Mouse (Mus musculus) intestine, embryonic 15.5 days (tissue): ENCODE measurements around the gene Pde6h. TPM values are rescaled to one million over a fixed set of nuclear protein-coding genes. Genes with fewer than 3 reads are reported as not detected.
A peak's percentile ranks its signal among the peaks of the same experiment; 100 is the strongest.

ENCODE experiments used
- ATAC-seq: fragments of 200-750 bp; cut with Nextera tagmentation; 2 replicates; pipeline ENCODE4 v1.8.0; 2017; ENCODE audit warnings: moderate TSS enrichment, moderate library complexity
- H3K27ac ChIP-seq: fragments of 300-500 bp; sonication (generic); 2 replicates; pipeline ENCODE4 v1.5.1; 2015; ENCODE audit warnings: mild to moderate bottlenecking, inconsistent platforms
- H3K27me3 ChIP-seq: fragments of 300-500 bp; sonication (generic); replicated peaks from 2 replicates; pipeline ENCODE4 v1.6.1; 2015; ENCODE audit warnings: inconsistent platforms
- H3K36me3 ChIP-seq: fragments of 300-500 bp; sonication (generic); 2 replicates; pipeline ENCODE4 v1.6.1; 2015; ENCODE audit warnings: inconsistent platforms
- H3K4me1 ChIP-seq: fragments of 300-500 bp; sonication (generic); replicated peaks from 2 replicates; pipeline ENCODE4 v1.6.1; 2015; ENCODE audit warnings: inconsistent platforms
- H3K4me2 ChIP-seq: fragments of 300-500 bp; sonication (generic); replicated peaks from 2 replicates; pipeline ENCODE4 v1.6.1; 2015; ENCODE audit warnings: mild to moderate bottlenecking, inconsistent platforms
- H3K4me3 ChIP-seq: fragments of 300-500 bp; sonication (generic); replicated peaks from 2 replicates; pipeline ENCODE4 v1.5.1; 2015; ENCODE audit warnings: inconsistent platforms
- H3K9ac ChIP-seq: fragments of 300-500 bp; sonication (generic); 2 replicates; pipeline ENCODE4 v1.6.1; 2015; ENCODE audit warnings: inconsistent platforms
- H3K9me3 ChIP-seq: fragments of 300-500 bp; sonication (generic); 2 replicates; pipeline ENCODE4 v1.6.1; 2016; ENCODE audit warnings: inconsistent platforms
- WGBS: fragments of 180-500 bp; shearing (Covaris S2); methylation state at CpG from one replicate; pipeline ENCODE4 v1.1.7; 2015; 5-methylcytosine and 5-hydroxymethylcytosine counted together
- polyA plus RNA-seq: library from polyadenylated mRNA; unstranded; fragments of >200 nt; fragmentation: Nextera tagmentation; extraction: Ambion mirVana; gene quantifications from 2 replicates; pipeline ENCODE4 v1.2.1, GENCODE M21; 2015

Pde6h gene
- polyA plus RNA-seq, 1 experiment from 2014 or later = not detected

DNA sequence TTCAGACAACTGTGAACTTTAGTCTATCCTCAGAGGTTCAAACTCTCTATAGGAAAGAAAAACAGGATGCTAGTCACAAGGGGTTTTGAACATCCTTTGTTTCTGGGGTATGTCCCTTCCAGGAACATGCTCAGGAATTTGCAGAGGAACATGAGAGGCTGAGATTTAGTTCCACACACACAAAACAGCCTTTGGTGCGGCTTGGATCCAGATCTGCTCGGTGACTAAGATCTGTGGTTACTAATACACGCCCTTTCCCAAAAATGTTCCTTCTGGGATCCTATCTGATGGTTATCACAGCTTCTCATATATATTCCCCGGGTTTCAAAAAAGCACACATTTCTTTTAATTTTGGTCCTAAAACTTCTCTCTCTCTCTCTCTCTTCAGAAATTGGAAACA lies 25.8 kb upstream of the Pde6h start:
- 63% methylated on average over 4 of the region's 4 CpGs for WGBS
- H3K36me3 ChIP-seq = no peaks in the 10 kb centered on the region
- no peak overlapping the region for H3K27ac ChIP-seq
- H3K4me1 ChIP-seq = 0 out of 2 replicates have a peak, but pooled peaks cover 3% of the 10 kb centered on the region
- no peaks in the 10 kb centered on the region for H3K27me3 ChIP-seq
- no peak overlapping the region for H3K4me3 ChIP-seq
- no peak overlapping the region for H3K9ac ChIP-seq
- no peak overlapping the region for H3K4me2 ChIP-seq
- no peaks in the 10 kb centered on the region for H3K9me3 ChIP-seq
- ATAC-seq = no peak

DNA sequence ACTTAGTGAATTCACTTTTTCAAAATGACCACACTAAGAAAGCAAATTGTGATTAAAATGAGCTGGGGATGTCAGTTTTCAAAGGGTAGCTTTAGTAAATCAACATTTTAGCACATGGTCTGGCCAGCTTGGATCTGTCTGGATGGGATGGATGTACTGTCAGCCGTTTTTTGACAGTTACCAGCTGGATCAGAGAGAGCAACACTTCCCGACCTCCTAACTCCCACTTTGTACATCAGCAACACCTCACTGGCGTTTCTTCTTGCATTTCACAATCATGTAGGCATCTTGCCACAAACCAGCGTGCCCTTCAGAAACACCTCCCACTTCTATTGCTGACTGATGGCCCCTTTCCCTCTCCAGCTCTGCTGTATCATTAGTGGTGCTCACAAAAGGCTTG lies 25.4 kb upstream of the Pde6h start:
- 0 out of 2 replicates have a peak, but pooled peaks cover 3% of the 10 kb centered on the region for H3K4me1 ChIP-seq
- H3K9me3 ChIP-seq = no peaks in the 10 kb centered on the region
- no peak overlapping the region for H3K9ac ChIP-seq
- no peak overlapping the region for H3K27ac ChIP-seq
- no peak overlapping the region for H3K4me2 ChIP-seq
- no peak for ATAC-seq
- no peaks in the 10 kb centered on the region for H3K36me3 ChIP-seq
- WGBS = 33% methylated on average over 4 of the region's 4 CpGs
- H3K27me3 ChIP-seq = no peaks in the 10 kb centered on the region
- no peak overlapping the region for H3K4me3 ChIP-seq

DNA sequence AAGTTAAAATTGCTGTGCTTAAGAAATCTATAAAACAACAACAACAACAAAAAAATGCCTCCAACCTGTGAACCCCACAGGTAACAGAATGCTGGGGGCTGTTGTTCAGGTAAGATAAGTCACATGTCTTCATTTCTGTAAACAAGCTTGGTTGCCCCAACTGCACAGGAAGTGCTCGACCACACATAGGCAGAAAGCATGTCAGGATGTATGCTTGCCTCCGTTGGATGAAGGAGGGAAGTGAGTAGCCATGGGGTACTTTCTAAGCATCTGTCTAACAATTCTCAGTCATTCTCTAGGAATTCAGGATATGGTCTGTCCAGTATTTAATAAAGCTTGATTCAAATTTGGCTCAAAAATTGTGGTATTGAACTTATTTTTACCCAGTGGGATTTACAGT lies 24.7 kb upstream of the Pde6h start:
- ATAC-seq = no peak

DNA sequence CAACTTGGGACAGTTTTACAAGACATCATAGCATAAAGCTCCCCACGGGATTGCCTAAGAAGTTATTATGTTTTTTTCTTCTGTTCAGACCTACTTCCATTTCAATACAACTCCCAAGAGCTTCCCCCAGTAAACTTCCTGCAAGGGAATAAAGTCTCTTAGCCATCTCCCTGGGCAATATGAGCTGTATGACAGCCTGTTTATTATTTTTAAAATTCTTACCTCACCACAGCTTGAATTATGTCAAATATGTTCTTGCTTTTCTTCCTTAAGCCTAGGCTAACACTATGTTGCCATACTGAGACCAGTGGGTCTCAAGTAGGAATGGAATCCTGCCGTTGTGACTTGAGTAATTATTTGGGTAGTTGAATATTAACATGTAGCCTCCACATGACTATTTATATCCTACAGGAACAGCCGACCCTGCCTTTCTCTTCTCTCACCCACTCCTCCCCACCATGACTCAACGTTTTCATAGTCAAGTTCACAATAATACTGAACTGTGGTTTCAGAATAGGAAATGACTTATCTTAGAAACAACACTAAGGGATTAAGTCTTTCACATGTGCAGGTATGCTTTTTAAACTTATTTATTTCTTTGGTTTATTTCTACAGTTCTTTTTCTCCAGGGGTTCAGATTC lies 23.1 kb upstream of the Pde6h start:
- H3K4me3 ChIP-seq = no peak overlapping the region
- H3K27me3 ChIP-seq = no peaks in the 10 kb centered on the region
- WGBS = 38% methylated on average over 4 of the region's 4 CpGs
- H3K36me3 ChIP-seq = no peaks in the 10 kb centered on the region
- peak; percentile 68 for ATAC-seq
- no peak overlapping the region for H3K27ac ChIP-seq
- H3K4me2 ChIP-seq = no peak overlapping the region
- H3K9ac ChIP-seq = no peak overlapping the region
- no peaks in the 10 kb centered on the region for H3K4me1 ChIP-seq
- H3K9me3 ChIP-seq = no peaks in the 10 kb centered on the region

More for the DNA sequence above, 24.7 kb upstream of the Pde6h start:
- H3K4me1 ChIP-seq = 0 out of 2 replicates have a peak, but pooled peaks cover 3% of the 10 kb centered on the region
- H3K4me2 ChIP-seq = no peak overlapping the region
- H3K9me3 ChIP-seq = no peaks in the 10 kb centered on the region
- H3K27me3 ChIP-seq = no peaks in the 10 kb centered on the region
- H3K27ac ChIP-seq = no peak overlapping the region
- no peak overlapping the region for H3K9ac ChIP-seq
- no peak overlapping the region for H3K4me3 ChIP-seq
- no peaks in the 10 kb centered on the region for H3K36me3 ChIP-seq
- WGBS = 68% methylated on average over 2 of the region's 2 CpGs

DNA sequence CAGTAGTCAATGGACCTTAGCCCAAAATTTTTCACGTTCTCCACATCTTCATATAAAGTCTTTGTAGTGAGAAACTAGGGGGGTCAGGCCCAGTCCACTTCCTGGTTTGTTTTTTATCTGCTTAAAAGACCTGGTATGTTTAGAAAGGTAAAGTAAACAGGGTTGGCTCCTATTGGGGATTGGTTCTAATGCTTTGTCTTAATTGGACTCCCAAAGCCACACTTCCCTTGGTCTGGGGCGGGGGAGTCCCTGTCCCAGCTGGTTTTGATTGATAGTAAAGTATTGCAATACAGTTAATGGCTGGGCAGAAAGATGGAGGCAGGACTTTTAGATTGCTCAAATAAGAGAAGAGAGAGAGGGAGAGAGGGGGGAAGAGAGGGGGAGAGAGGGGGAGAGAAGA lies 22.6 kb upstream of the Pde6h start:
- Histone ChIP-seq H3K4me2 (no peak overlapping the region), H3K4me3 (no peak overlapping the region), H3K4me1 (no peaks in the 10 kb centered on the region), H3K9me3 (no peaks in the 10 kb centered on the region), H3K9ac (no peak overlapping the region), H3K27ac (no peak overlapping the region), H3K36me3 (no peaks in the 10 kb centered on the region), H3K27me3 (no peaks in the 10 kb centered on the region)
- 75% methylated on average over 2 of the region's 2 CpGs for WGBS
- 0 out of 2 replicates have a peak, but pooled peaks have one; percentile 31 for ATAC-seq

DNA sequence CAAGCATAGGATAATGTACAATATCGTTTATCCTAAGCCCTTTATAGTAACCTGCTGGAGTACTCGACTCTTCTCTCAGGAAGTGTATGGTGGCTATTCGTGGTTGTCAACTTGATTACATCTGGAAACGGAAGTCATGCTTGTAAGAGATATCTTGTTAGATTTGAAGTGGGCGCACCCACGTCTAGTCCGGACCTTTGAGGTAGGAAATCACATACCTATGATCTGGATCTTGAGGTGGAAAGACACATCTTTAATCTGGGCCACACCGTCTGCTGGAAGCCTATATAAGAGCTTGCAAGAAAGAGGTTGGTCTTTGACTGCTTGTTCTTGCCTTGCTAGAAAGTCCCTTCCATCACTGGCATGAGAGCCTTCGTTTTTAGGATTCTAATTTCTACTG lies 21.1 kb upstream of the Pde6h start:
- no peak overlapping the region for H3K4me2 ChIP-seq
- 89% methylated on average over 9 of the region's 9 CpGs for WGBS
- H3K4me3 ChIP-seq = no peak overlapping the region
- no peak for ATAC-seq
- H3K9me3 ChIP-seq = no peaks in the 10 kb centered on the region
- H3K27ac ChIP-seq = no peak overlapping the region
- no peak overlapping the region for H3K9ac ChIP-seq
- 0 out of 2 replicates have a peak, but pooled peaks cover 5% of the 10 kb centered on the region for H3K4me1 ChIP-seq
- no peaks in the 10 kb centered on the region for H3K27me3 ChIP-seq
- H3K36me3 ChIP-seq = no peaks in the 10 kb centered on the region

DNA sequence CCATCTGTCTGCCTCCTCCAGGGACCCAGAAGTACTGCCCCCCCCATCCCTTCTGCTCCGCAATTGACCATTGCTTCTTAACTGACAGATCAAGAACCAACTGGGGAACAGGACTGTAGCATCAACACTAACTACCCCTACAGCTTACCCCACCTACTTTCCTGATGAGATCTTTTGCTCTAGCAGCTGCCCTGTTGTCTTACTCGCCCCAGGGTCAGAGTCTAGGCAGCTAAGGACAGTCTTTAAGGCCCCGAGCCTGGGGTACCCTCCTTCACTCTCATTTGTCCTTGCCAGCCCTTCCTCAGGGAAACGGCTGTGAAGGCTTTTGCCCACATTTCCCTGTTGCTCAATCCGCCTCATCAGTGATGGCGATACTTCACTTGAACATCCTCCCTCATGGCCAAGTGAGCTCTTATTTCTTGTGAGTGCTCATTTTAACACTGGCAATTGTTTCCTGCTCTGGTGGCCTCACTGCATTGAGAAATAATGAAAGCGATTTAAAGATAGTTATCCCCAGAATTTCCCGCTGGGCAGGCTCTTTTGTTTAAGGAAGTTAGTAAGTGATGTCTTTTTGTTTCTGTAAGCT lies 19.7 kb upstream of the Pde6h start:
- Histone ChIP-seq H3K36me3 (no peaks in the 10 kb centered on the region), H3K27me3 (no peaks in the 10 kb centered on the region), H3K4me1 (0 out of 2 replicates have a peak, but pooled peaks cover 5% of the 10 kb centered on the region), H3K4me3 (no peak overlapping the region), H3K9me3 (no peaks in the 10 kb centered on the region), H3K4me2 (no peak overlapping the region), H3K9ac (no peak overlapping the region), H3K27ac (no peak overlapping the region)
- 64% methylated on average over 8 of the region's 8 CpGs for WGBS
- no peak for ATAC-seq

DNA sequence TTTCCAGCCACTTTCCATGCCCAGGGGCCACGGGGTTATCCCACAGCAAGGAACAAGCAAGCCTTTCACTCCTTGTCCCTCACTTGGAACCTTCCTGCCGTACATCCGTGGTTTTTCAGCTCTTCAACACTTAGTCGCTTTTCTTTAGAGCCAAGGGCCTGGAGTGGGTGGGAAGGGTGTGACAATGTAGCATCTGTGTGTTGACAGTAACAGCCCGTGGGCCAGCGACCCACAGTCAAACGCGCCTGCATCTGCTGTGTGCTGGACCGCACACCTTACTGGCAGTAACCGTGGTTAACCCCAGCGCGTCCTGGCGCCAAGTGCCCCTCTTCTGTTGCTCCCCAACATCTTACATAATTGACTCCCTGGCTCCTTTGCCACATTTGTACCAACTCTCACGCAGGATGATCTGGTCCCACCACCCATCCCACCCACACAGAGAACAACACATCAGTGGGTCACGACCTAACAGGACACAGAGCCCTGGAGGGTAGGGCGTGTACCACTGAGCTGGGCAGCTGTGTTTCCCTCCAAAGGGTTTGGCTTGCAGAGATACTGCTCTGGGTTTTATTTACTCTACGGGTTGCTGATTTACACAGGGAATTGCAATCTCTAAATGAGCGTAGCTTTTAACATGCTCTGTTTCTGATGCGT lies 17.2 kb upstream of the Pde6h start:
- H3K27ac ChIP-seq = no peak overlapping the region

DNA sequence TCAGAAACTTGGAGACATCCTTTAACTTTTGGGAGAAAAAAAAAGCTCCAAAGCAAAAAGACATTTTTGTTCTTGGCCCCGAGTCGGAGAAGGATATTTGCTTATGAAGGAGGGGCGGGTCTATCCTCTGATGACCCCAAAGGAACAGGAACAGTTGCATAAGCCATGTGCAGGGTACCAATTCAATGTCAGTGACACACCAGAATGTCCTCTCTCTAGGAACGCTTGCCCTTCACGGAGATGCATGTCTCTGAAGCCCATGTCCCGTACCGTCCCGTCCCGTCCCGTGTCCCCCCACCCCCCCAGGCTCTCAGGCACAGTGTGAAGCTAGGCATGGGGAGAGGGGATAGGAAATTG lies 16.7 kb upstream of the Pde6h start:
- H3K27me3 ChIP-seq = no peaks in the 10 kb centered on the region
- ATAC-seq = no peak
- no peak overlapping the region for H3K4me2 ChIP-seq
- H3K9ac ChIP-seq = no peak overlapping the region
- H3K9me3 ChIP-seq = no peaks in the 10 kb centered on the region
- H3K27ac ChIP-seq = no peak overlapping the region
- H3K36me3 ChIP-seq = no peaks in the 10 kb centered on the region
- H3K4me1 ChIP-seq = peaks cover 5% of the 10 kb centered on the region; the same call in 1 of the 2 replicates
- 68% methylated on average over 10 of the region's 10 CpGs for WGBS
- no peak overlapping the region for H3K4me3 ChIP-seq

More for the DNA sequence above, 17.2 kb upstream of the Pde6h start:
- 69% methylated on average over 19 of the region's 19 CpGs for WGBS
- Histone ChIP-seq H3K4me2 (no peak overlapping the region), H3K4me3 (no peak overlapping the region), H3K9ac (no peak overlapping the region), H3K27me3 (no peaks in the 10 kb centered on the region), H3K4me1 (peaks cover 5% of the 10 kb centered on the region; the same call in 1 of the 2 replicates), H3K36me3 (no peaks in the 10 kb centered on the region), H3K9me3 (no peaks in the 10 kb centered on the region)
- peak; percentile 44; the same call in 1 of the 2 replicates for ATAC-seq

DNA sequence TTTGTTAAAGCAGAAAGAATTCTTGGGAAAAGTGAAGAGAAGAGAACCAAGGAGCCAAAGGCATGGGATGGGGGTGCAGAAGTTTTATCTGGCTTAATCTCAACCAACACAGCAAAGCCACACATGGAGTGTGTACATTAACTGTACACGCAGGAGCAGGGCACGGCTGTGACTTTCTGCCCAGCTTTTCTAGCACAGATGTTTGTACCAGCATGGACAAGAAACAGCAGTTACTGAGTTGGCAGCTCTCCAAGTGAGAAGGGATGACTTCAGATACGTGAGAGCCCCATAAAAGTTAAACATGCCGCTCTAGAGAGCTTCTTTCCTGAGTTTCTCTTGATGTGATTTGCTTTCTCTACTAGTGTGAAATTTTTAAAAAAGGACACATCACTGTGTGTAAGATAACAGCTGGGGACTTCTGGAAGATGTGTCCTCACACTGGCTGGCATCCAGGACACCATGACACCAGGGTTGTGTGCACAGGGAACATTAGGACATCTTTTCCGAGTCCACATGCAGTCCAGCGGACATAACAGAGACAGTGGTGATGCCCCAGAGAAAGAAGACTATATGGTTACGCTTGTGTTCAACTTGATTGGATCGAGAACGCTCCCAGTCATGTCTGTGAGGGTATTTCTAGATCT lies 13.3 kb upstream of the Pde6h start:
- Histone ChIP-seq H3K36me3 (no peaks in the 10 kb centered on the region), H3K4me2 (no peak overlapping the region), H3K4me3 (no peak overlapping the region), H3K9me3 (no peaks in the 10 kb centered on the region), H3K27ac (peak overlapping the region; percentile 62; the same call in 1 of the 2 replicates), H3K27me3 (no peaks in the 10 kb centered on the region), H3K9ac (no peak overlapping the region), H3K4me1 (peaks cover 17% of the 10 kb centered on the region)
- 57% methylated on average over 9 of the region's 9 CpGs for WGBS
- ATAC-seq = peak; percentile 48; the same call in 1 of the 2 replicates

DNA sequence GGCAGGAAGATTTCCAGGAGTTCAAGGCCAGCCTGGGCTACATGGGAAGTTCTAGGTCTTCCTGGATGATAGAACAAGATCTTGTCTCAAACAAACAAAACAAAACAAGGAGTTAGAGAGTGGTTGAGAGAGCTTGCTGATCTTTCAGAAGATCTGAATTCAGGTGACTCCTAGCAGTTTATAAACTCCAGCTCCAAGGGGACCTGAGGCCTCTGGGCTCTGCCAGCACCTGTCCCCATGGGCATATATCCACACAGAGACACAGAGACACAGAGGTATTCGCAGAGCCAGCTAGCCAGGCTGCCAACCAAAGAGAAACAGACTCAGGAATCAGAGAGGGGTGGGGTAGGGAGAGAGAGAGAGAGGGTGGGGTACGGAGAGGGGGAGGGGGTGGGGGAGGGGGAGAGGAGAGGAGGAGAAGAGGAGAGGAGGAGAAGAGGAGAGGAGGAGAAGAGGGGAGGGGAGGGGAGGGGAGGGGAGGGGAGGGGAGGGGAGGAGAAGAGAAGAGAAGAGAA lies 10.8 kb upstream of the Pde6h start:
- peak overlapping the region; percentile 17; the same call in 1 of the 2 replicates for H3K27ac ChIP-seq
- no peak; the same call in 1 of the 2 replicates for ATAC-seq

More for the DNA sequence above, 10.8 kb upstream of the Pde6h start:
- Histone ChIP-seq H3K27me3 (no peaks in the 10 kb centered on the region), H3K4me1 (peaks cover 12% of the 10 kb centered on the region), H3K9ac (no peak overlapping the region), H3K4me3 (no peak overlapping the region), H3K36me3 (no peaks in the 10 kb centered on the region), H3K4me2 (no peak overlapping the region), H3K9me3 (no peaks in the 10 kb centered on the region)
- 60% methylated on average over 1 of the region's 2 CpGs for WGBS
